In the genomic region with DNA sequence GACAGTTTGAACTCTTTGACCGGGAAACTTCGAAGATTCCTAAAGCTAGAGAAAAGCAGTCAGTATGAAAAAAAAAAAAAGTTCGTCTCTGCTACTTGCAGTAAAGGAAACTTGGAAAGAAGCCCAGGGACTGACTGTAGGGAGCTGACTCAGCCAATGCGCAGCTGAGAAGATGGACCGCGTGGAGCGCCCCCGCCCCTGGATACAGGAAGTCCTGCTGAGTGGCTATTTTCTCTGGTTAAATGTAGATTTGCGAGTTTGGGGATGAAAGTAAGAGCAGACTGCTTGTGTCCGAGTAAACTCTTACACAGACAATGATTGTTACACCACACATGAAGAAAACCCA, we compare ENCODE assay signal across 8 mouse cellular contexts. TPM values are rescaled to one million over a fixed set of nuclear protein-coding genes. Genes with fewer than 3 reads are reported as not detected.
DNase-seq lines count a peak whose midpoint lies in the region; ATAC-seq and TF ChIP-seq lines count a peak whose summit lies in the region.

No protein-coding gene starts in this region.

- H3K4me1 ChIP-seq in heart, embryonic 12.5 days (replicated peaks): peaks cover 38% of the 10 kb centered on the region
- H3K4me1 ChIP-seq in kidney, embryonic 16.5 days (ENCODE audit: insufficient read depth, low read length): peaks cover 35% of the 10 kb centered on the region
- peaks cover 29% of the 10 kb centered on the region for H3K4me1 ChIP-seq in limb, embryonic 14.5 days (ENCODE audit: control insufficient read depth, insufficient read depth, low read length)
- peaks cover 6% of the 10 kb centered on the region; the same call in 1 of the 2 replicates for H3K4me1 ChIP-seq in midbrain, embryonic 14.5 days (ENCODE audit: control insufficient read depth, insufficient read depth, low read length)
- H3K4me1 ChIP-seq in stomach, embryonic 14.5 days (ENCODE audit: control insufficient read depth, insufficient read depth, low read length): peaks cover 22% of the 10 kb centered on the region; the same call in 1 of the 2 replicates

- no peaks in the 10 kb centered on the region for H3K9me3 ChIP-seq in heart, embryonic 12.5 days (replicated peaks)
- H3K9me3 ChIP-seq in kidney, embryonic 16.5 days (ENCODE audit: low read length): no peaks in the 10 kb centered on the region
- H3K9me3 ChIP-seq in limb, embryonic 14.5 days (ENCODE audit: control insufficient read depth, low read length): no peaks in the 10 kb centered on the region
- H3K9me3 ChIP-seq in midbrain, embryonic 14.5 days (ENCODE audit: control insufficient read depth, low read length): no peaks in the 10 kb centered on the region
- H3K9me3 ChIP-seq in stomach, embryonic 14.5 days (ENCODE audit: control insufficient read depth, low read depth, low read length): no peaks in the 10 kb centered on the region

- H3K4me3 ChIP-seq in heart, embryonic 12.5 days: peak overlapping the region; percentile 33
- peak overlapping the region; percentile 34 for H3K4me3 ChIP-seq in kidney, embryonic 16.5 days (ENCODE audit: low read length)
- H3K4me3 ChIP-seq in limb, embryonic 14.5 days (replicated peaks; ENCODE audit: low read length): no peak overlapping the region
- H3K4me3 ChIP-seq in midbrain, embryonic 14.5 days (replicated peaks; ENCODE audit: low read depth, low read length): no peak overlapping the region
- peak overlapping the region; percentile 5; the same call in 1 of the 2 replicates for H3K4me3 ChIP-seq in stomach, embryonic 14.5 days (ENCODE audit: low read depth, low read length)

- H3K9ac ChIP-seq in heart, embryonic 12.5 days: peak overlapping the region; percentile 42
- peak overlapping the region; percentile 62 for H3K9ac ChIP-seq in kidney, embryonic 16.5 days (replicated peaks; ENCODE audit: low read length)
- H3K9ac ChIP-seq in limb, embryonic 14.5 days (ENCODE audit: low read depth, low read length, severe bottlenecking): no peak overlapping the region
- H3K9ac ChIP-seq in midbrain, embryonic 14.5 days (replicated peaks; ENCODE audit: low read length): no peak overlapping the region
- no peak overlapping the region for H3K9ac ChIP-seq in stomach, embryonic 14.5 days (replicated peaks; ENCODE audit: low read depth, low read length)

- no peaks in the 10 kb centered on the region for H3K27me3 ChIP-seq in heart, embryonic 12.5 days (replicated peaks)
- H3K27me3 ChIP-seq in kidney, embryonic 16.5 days (ENCODE audit: insufficient read depth, low read length): no peaks in the 10 kb centered on the region
- no peaks in the 10 kb centered on the region for H3K27me3 ChIP-seq in limb, embryonic 14.5 days (ENCODE audit: control insufficient read depth, insufficient read depth, low read length)
- no peaks in the 10 kb centered on the region for H3K27me3 ChIP-seq in midbrain, embryonic 14.5 days (ENCODE audit: control insufficient read depth, insufficient read depth, low read length)
- no peaks in the 10 kb centered on the region for H3K27me3 ChIP-seq in stomach, embryonic 14.5 days (ENCODE audit: control insufficient read depth, insufficient read depth, low read length)

- peak overlapping the region; percentile 92 for H3K27ac ChIP-seq in heart, embryonic 12.5 days (ENCODE audit: poor library complexity, severe bottlenecking)
- peak overlapping the region; percentile 91 for H3K27ac ChIP-seq in kidney, embryonic 16.5 days (ENCODE audit: low read length)
- peak overlapping the region; percentile 70 for H3K27ac ChIP-seq in limb, embryonic 14.5 days (replicated peaks; ENCODE audit: low read depth, low read length)
- H3K27ac ChIP-seq in midbrain, embryonic 14.5 days (replicated peaks; ENCODE audit: low read depth, low read length): 0 out of 2 replicates have a peak overlapping the region, but pooled peaks have one; percentile 52
- H3K27ac ChIP-seq in stomach, embryonic 14.5 days (ENCODE audit: low read length): peak overlapping the region; percentile 93

- peak; percentile 22 to 39 for DNase-seq in cerebellum, adult 18-20 months
- no peak for DNase-seq in cerebellum, adult 11-12 months
- DNase-seq in fibroblast of lung, adult 2 months (ENCODE audit: low read depth): peak; percentile 84
- peak; percentile 98 for DNase-seq in limb, embryonic 14.5 days (ENCODE audit: low spot score)
- DNase-seq in midbrain, embryonic 14.5 days: peak; percentile 81

- H3K36me3 ChIP-seq in heart, embryonic 12.5 days: no peaks in the 10 kb centered on the region
- no peaks in the 10 kb centered on the region for H3K36me3 ChIP-seq in kidney, embryonic 16.5 days (ENCODE audit: insufficient read depth, low read length)
- no peaks in the 10 kb centered on the region for H3K36me3 ChIP-seq in limb, embryonic 14.5 days (ENCODE audit: control insufficient read depth, insufficient read depth, low read length)
- no peaks in the 10 kb centered on the region for H3K36me3 ChIP-seq in midbrain, embryonic 14.5 days (ENCODE audit: control insufficient read depth, insufficient read depth, low read length)
- H3K36me3 ChIP-seq in stomach, embryonic 14.5 days (ENCODE audit: control insufficient read depth, insufficient read depth, low read length): no peaks in the 10 kb centered on the region

- peak overlapping the region; percentile 73 for H3K4me2 ChIP-seq in heart, embryonic 12.5 days
- peak overlapping the region; percentile 57 for H3K4me2 ChIP-seq in kidney, embryonic 16.5 days (replicated peaks; ENCODE audit: low read depth, low read length)
- peak overlapping the region; percentile 38 for H3K4me2 ChIP-seq in limb, embryonic 14.5 days (replicated peaks; ENCODE audit: low read depth, low read length, severe bottlenecking)
- H3K4me2 ChIP-seq in midbrain, embryonic 14.5 days (ENCODE audit: low read length): peak overlapping the region; percentile 30
- H3K4me2 ChIP-seq in stomach, embryonic 14.5 days (replicated peaks; ENCODE audit: low read depth, low read length): peak overlapping the region; percentile 36

- WGBS in heart, embryonic 12.5 days: 4% methylated on average over 10 of the region's 10 CpGs
- WGBS in kidney, embryonic 16.5 days: 4% methylated on average over 10 of the region's 10 CpGs
- WGBS in limb, embryonic 14.5 days: 2% methylated on average over 10 of the region's 10 CpGs
- under 1% methylated on average over 10 of the region's 10 CpGs for WGBS in midbrain, embryonic 14.5 days
- WGBS in stomach, embryonic 14.5 days: 8% methylated on average over 10 of the region's 10 CpGs

- ATAC-seq in heart, embryonic 12.5 days (ENCODE audit: insufficient number of reproducible peaks, low FRiP score): peak; percentile 77; the same call in 1 of the 2 replicates
- peak; percentile 90 for ATAC-seq in kidney, embryonic 16.5 days (ENCODE audit: low FRiP score, low TSS enrichment)
- ATAC-seq in limb, embryonic 14.5 days (ENCODE audit: low FRiP score, low read depth): peak; percentile 91
- ATAC-seq in midbrain, embryonic 14.5 days (ENCODE audit: low FRiP score, low TSS enrichment): no peak
- ATAC-seq in stomach, embryonic 14.5 days (ENCODE audit: insufficient number of reproducible peaks, insufficient read depth, low FRiP score, low read depth): peak; percentile 87; the same call in 1 of the 2 replicates

- no peak for TF ChIP-seq POLR2A in limb, embryonic 14.5 days (IDR thresholded peaks at IDR 0.05; ENCODE audit: borderline replicate concordance, extremely low read depth, insufficient read depth, insufficient read length)

RNA-seq across cellular contexts. Expression of a gene that starts 41.2 kb away (rescaled TPM):
- polyA plus RNA-seq in heart, embryonic 12.5 days (2016; fragmentation: Nextera tagmentation; extraction: Ambion mirVana): 0.69 and 1.2 TPM in 2 replicates
- polyA plus RNA-seq in kidney, embryonic 16.5 days (2015; fragmentation: Nextera tagmentation; extraction: Ambion mirVana): 0.17 and 0.21 TPM in 2 replicates
- 1.00 and 1.2 TPM in 2 replicates for polyA plus RNA-seq in limb, embryonic 14.5 days (2012; rRNA removed)
- 0.59 and 0.98 TPM in 2 replicates for polyA plus RNA-seq in limb, embryonic 14.5 days (2014; fragmentation: Nextera tagmentation; extraction: Ambion mirVana)
- 0.13 and 0.22 TPM in 2 replicates for polyA plus RNA-seq in midbrain, embryonic 14.5 days (2014; fragmentation: Nextera tagmentation; extraction: Ambion mirVana)
- 0.27 and 0.88 TPM in 2 replicates for polyA plus RNA-seq in stomach, embryonic 14.5 days (2014; fragmentation: Nextera tagmentation; extraction: Ambion mirVana)

RNA-seq across cellular contexts. Expression of a gene that starts 43.1 kb away (rescaled TPM):
- polyA plus RNA-seq in heart, embryonic 12.5 days (2016; fragmentation: Nextera tagmentation; extraction: Ambion mirVana): 0.82 and 1.8 TPM in 2 replicates
- polyA plus RNA-seq in kidney, embryonic 16.5 days (2015; fragmentation: Nextera tagmentation; extraction: Ambion mirVana): not detected in 2 replicates
- polyA plus RNA-seq in limb, embryonic 14.5 days (2012; rRNA removed): not detected in 2 replicates
- polyA plus RNA-seq in limb, embryonic 14.5 days (2014; fragmentation: Nextera tagmentation; extraction: Ambion mirVana): not detected in 2 replicates
- polyA plus RNA-seq in midbrain, embryonic 14.5 days (2014; fragmentation: Nextera tagmentation; extraction: Ambion mirVana): not detected in 2 replicates
- polyA plus RNA-seq in stomach, embryonic 14.5 days (2014; fragmentation: Nextera tagmentation; extraction: Ambion mirVana): not detected in 2 replicates

Comparison
In these comparisons a context has a peak if more than half of its experiments do, and no peak if none do; other contexts are left out.
1. H3K4me3 ChIP-seq: peak in heart, embryonic 12.5 days (single experiment), kidney, embryonic 16.5 days (single experiment) and stomach, embryonic 14.5 days (single experiment); none in limb, embryonic 14.5 days (single experiment) and midbrain, embryonic 14.5 days (single experiment).
2. H3K9ac ChIP-seq: peak in heart, embryonic 12.5 days (single experiment) and kidney, embryonic 16.5 days (single experiment); none in limb, embryonic 14.5 days (single experiment), midbrain, embryonic 14.5 days (single experiment) and stomach, embryonic 14.5 days (single experiment).
3. Peak in every context shown above with its lines, with median percentiles within 50 percentile points of each other: H3K27ac ChIP-seq and H3K4me2 ChIP-seq.